ENCODE assay signal across 9 mouse cellular contexts in the genomic region with DNA sequence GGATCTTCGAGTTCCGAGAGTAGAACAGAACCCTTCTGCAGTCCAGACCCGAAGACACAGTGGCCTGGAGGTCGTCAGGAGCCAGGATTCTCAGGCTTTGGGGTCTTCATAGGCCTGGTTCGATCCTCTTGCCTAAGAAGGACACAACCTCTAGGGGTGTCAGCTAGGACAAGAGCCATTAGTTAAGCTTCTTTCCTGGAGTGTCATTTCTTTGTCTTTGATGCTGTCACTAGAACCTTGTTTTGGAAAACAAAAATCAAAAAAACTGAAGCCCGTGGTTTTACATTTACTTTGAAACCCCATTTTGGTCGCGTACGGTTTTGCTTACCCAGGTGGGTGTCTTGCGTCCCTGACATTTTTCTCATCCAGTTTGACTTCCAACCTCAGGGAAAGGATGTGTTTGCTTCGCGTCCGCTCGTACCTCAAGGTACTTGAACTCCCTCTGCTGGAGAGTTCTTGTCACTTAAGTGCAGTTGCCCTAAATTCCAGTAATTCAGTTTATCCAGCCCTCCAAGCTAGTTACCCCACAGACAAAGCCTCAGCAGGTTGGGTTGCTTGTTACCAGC. TPM values are rescaled to one million over a fixed set of nuclear protein-coding genes. Genes with fewer than 3 reads are reported as not detected.
DNase-seq lines count a peak whose midpoint lies in the region; ATAC-seq and TF ChIP-seq lines count a peak whose summit lies in the region.
"Had no signal": no experiment of that assay in that cellular context is flagged by ENCODE, and none has a peak within 500 bp of the region (broad histone marks: within the 10 kb centered on the region; RNA-seq: fewer than 3 reads in every experiment).

No protein-coding gene starts in this region.

- H3K9ac ChIP-seq in intestine, embryonic 16.5 days (ENCODE audit: low read depth, low read length), result peak overlapping the region; percentile 83

- intact Hi-C loops in left cerebral cortex, postnatal 36 days (cut with DNase I), result loop anchor here (1.0 kb wide), 1 partner anchor 19 kb away; no protein-coding TSS in a partner anchor

- H3K4me3 ChIP-seq in intestine, embryonic 16.5 days (ENCODE audit: low read length), result peak overlapping the region; percentile 81
- H3K4me3 ChIP-seq in spleen, adult 2 months (ENCODE audit: extremely low read depth, insufficient read depth, insufficient read length), result peak overlapping the region; percentile 100

- H3K4me1 ChIP-seq in intestine, embryonic 16.5 days (ENCODE audit: control insufficient read depth, insufficient read depth, low read length), result peaks cover 4% of the 10 kb centered on the region
- H3K4me1 ChIP-seq in spleen, adult 2 months (ENCODE audit: control insufficient read depth, insufficient read depth, insufficient read length), result peaks cover 7% of the 10 kb centered on the region; the same call in 1 of the 2 replicates

- DNase-seq in right cerebral cortex, adult 18-20 months, result peak; percentile 64
- no peak for DNase-seq in right cerebral cortex, postnatal 4 days
- DNase-seq in cerebellum, postnatal 14 days, result peak; percentile 76 to 78
- DNase-seq in frontal cortex, postnatal 36 days (ENCODE audit: low spot score in 2 of 2), result peak; percentile 28 to 77
- DNase-seq in left cerebral cortex, postnatal 36 days (ENCODE audit: low spot score in 2 of 2), result peak; percentile 35 to 44
- DNase-seq in mesoderm, embryonic 11.5 days (ENCODE audit: low read depth, low spot score), result peak; percentile 85
- DNase-seq in spleen, adult 2 months (ENCODE audit: low read depth in 1 of 2, low spot score in 2 of 2), result peak; percentile 34 to 69

- no peaks in the 10 kb centered on the region for H3K27me3 ChIP-seq in intestine, embryonic 16.5 days (replicated peaks; ENCODE audit: control insufficient read depth, insufficient read depth, low read length)
- no peaks in the 10 kb centered on the region for H3K27me3 ChIP-seq in spleen, adult 2 months (ENCODE audit: control insufficient read depth, insufficient read depth, low read length)

- peak overlapping the region; percentile 96 for H3K27ac ChIP-seq in intestine, embryonic 16.5 days (ENCODE audit: low read length)
- peak overlapping the region; percentile 78 for H3K27ac ChIP-seq in spleen, adult 2 months (ENCODE audit: insufficient read depth, low read length)

- H3K4me2 ChIP-seq in intestine, embryonic 16.5 days (ENCODE audit: low read depth, low read length), result peak overlapping the region; percentile 72

- no peak for TF ChIP-seq POLR2A in spleen, adult 2 months (IDR thresholded peaks at IDR 0.05; ENCODE audit: low read depth, low read length)

- peak; percentile 47; the same call in 1 of the 2 replicates for TF ChIP-seq CTCF in spleen, adult 2 months (IDR thresholded peaks at IDR 0.05; ENCODE audit: extremely low read depth, insufficient read depth, insufficient read length, insufficient replicate concordance)

- WGBS in intestine, embryonic 16.5 days, result under 1% methylated on average over 14 of the region's 14 CpGs
- WGBS in spleen, adult 2 months, result under 1% methylated on average over 14 of the region's 14 CpGs

- no peaks in the 10 kb centered on the region for H3K36me3 ChIP-seq in intestine, embryonic 16.5 days (ENCODE audit: control insufficient read depth, insufficient read depth, low read length)
- H3K36me3 ChIP-seq in spleen, adult 2 months (ENCODE audit: control insufficient read depth, insufficient read depth, low read length), result no peaks in the 10 kb centered on the region

- H3K9me3 ChIP-seq in intestine, embryonic 16.5 days (ENCODE audit: control insufficient read depth, low read length), result no peaks in the 10 kb centered on the region

- peak; percentile 61 for ATAC-seq in intestine, embryonic 16.5 days

RNA-seq across cellular contexts. Expression of a gene that starts 0.6 kb away (rescaled TPM):
- 29.0 and 33.3 TPM in 2 replicates for polyA plus RNA-seq in intestine, embryonic 16.5 days (2015; fragmentation: Nextera tagmentation; extraction: Ambion mirVana)
- 1 to 10 TPM; 5.6 to 5.9 TPM for total RNA-seq in left cerebral cortex, postnatal 36 days (2021)
- 4.8 and 6.7 TPM in 2 replicates for polyA plus RNA-seq in spleen, adult 2 months (2012; rRNA removed)

RNA-seq across cellular contexts. Expression of a gene that starts 6.9 kb away (rescaled TPM):
- polyA plus RNA-seq in intestine, embryonic 16.5 days (2015; fragmentation: Nextera tagmentation; extraction: Ambion mirVana), result 0.06 TPM in 1 of 2 replicates, not detected in the other
- not detected for total RNA-seq in left cerebral cortex, postnatal 36 days (2021)
- 0.08 TPM in 1 of 2 replicates, not detected in the other for polyA plus RNA-seq in spleen, adult 2 months (2012; rRNA removed)
- total RNA-seq: adrenal gland, postnatal 4 days had no signal

RNA-seq across cellular contexts. Expression of a gene that starts 20.9 kb away (rescaled TPM):
- 36.1 and 40.1 TPM in 2 replicates for polyA plus RNA-seq in intestine, embryonic 16.5 days (2015; fragmentation: Nextera tagmentation; extraction: Ambion mirVana)
- total RNA-seq in left cerebral cortex, postnatal 36 days (2021), result 10 to 100 TPM in 1 of 2 experiments, 1 to 10 TPM in 1; 9.2 to 10.2 TPM
- polyA plus RNA-seq in spleen, adult 2 months (2012; rRNA removed), result 6.0 and 7.6 TPM in 2 replicates

RNA-seq across cellular contexts. Expression of a gene that starts 21.4 kb away (rescaled TPM):
- polyA plus RNA-seq in intestine, embryonic 16.5 days (2015; fragmentation: Nextera tagmentation; extraction: Ambion mirVana), result 0.18 and 0.20 TPM in 2 replicates
- total RNA-seq in left cerebral cortex, postnatal 36 days (2021), result not detected
- 0.06 and 0.20 TPM in 2 replicates for polyA plus RNA-seq in spleen, adult 2 months (2012; rRNA removed)

RNA-seq across cellular contexts. Expression of a gene that starts 36.0 kb away (rescaled TPM):
- 1.5 and 3.5 TPM in 2 replicates for polyA plus RNA-seq in intestine, embryonic 16.5 days (2015; fragmentation: Nextera tagmentation; extraction: Ambion mirVana)
- not detected for total RNA-seq in left cerebral cortex, postnatal 36 days (2021)
- 1.0 and 1.4 TPM in 2 replicates for polyA plus RNA-seq in spleen, adult 2 months (2012; rRNA removed)
